In genomic region chr16:50380682-50381350, GRCm38 (mm10) we compare ENCODE assay signal across 7 mouse cellular contexts. TPM values are rescaled to one million over a fixed set of nuclear protein-coding genes. Genes with fewer than 3 reads are reported as not detected.
A peak's percentile ranks its signal among the peaks of the same experiment; 100 is the strongest.
DNase-seq lines count a peak whose midpoint lies in the region; ATAC-seq lines count a peak whose summit lies in the region.

No protein-coding gene starts in this region.

- peak overlapping the region; percentile 55 for H3K4me2 ChIP-seq in heart, embryonic 11.5 days
- H3K4me2 ChIP-seq in kidney, embryonic 14.5 days (replicated peaks; ENCODE audit: low read depth, low read length), result peak overlapping the region; percentile 30
- H3K4me2 ChIP-seq in limb, embryonic 13.5 days (replicated peaks), result peak overlapping the region; percentile 48
- H3K4me2 ChIP-seq in midbrain, embryonic 14.5 days (ENCODE audit: low read length), result peak overlapping the region; percentile 48

- H3K27me3 ChIP-seq in heart, embryonic 11.5 days (ENCODE audit: control insufficient read depth, insufficient read depth, low read length), result no peaks in the 10 kb centered on the region
- no peaks in the 10 kb centered on the region for H3K27me3 ChIP-seq in kidney, embryonic 14.5 days (ENCODE audit: control insufficient read depth, insufficient read depth, low read length)
- no peaks in the 10 kb centered on the region for H3K27me3 ChIP-seq in limb, embryonic 13.5 days
- no peaks in the 10 kb centered on the region for H3K27me3 ChIP-seq in midbrain, embryonic 14.5 days (ENCODE audit: control insufficient read depth, insufficient read depth, low read length)

- 34% methylated on average over 10 of the region's 10 CpGs for WGBS in heart, embryonic 11.5 days (ENCODE audit: insufficient replicate concordance)
- WGBS in kidney, embryonic 14.5 days, result 24% methylated on average over 10 of the region's 10 CpGs
- WGBS in limb, embryonic 13.5 days, result 31% methylated on average over 10 of the region's 10 CpGs
- 20% methylated on average over 10 of the region's 10 CpGs for WGBS in midbrain, embryonic 14.5 days

- H3K36me3 ChIP-seq in heart, embryonic 11.5 days (ENCODE audit: control insufficient read depth, insufficient read depth, low read length), result no peaks in the 10 kb centered on the region
- no peaks in the 10 kb centered on the region for H3K36me3 ChIP-seq in kidney, embryonic 14.5 days (ENCODE audit: control insufficient read depth, insufficient read depth, low read length)
- H3K36me3 ChIP-seq in limb, embryonic 13.5 days, result no peaks in the 10 kb centered on the region
- H3K36me3 ChIP-seq in midbrain, embryonic 14.5 days (ENCODE audit: control insufficient read depth, insufficient read depth, low read length), result no peaks in the 10 kb centered on the region

- DNase-seq in adrenal gland, postnatal 36 days, result peak; percentile 73 to 82
- DNase-seq in embryo, embryonic 9.5 days (ENCODE audit: extremely low spot score), result peak; percentile 63
- DNase-seq in midbrain, embryonic 14.5 days, result peak; percentile 85
- DNase-seq in spleen, postnatal 14 days (ENCODE audit: low spot score in 2 of 2), result peak; percentile 16 to 44

- no peak overlapping the region for H3K27ac ChIP-seq in heart, embryonic 11.5 days (ENCODE audit: low read depth, low read length)
- H3K27ac ChIP-seq in kidney, embryonic 14.5 days (ENCODE audit: low read depth, low read length), result no peak overlapping the region
- H3K27ac ChIP-seq in limb, embryonic 13.5 days, result no peak overlapping the region
- no peak overlapping the region for H3K27ac ChIP-seq in midbrain, embryonic 14.5 days (replicated peaks; ENCODE audit: low read depth, low read length)

- peaks cover 14% of the 10 kb centered on the region; the same call in 1 of the 2 replicates for H3K4me1 ChIP-seq in heart, embryonic 11.5 days (ENCODE audit: control insufficient read depth, insufficient read depth, low read length)
- H3K4me1 ChIP-seq in kidney, embryonic 14.5 days (ENCODE audit: control insufficient read depth, insufficient read depth, low read length), result peaks cover 10% of the 10 kb centered on the region; the same call in 1 of the 2 replicates
- peaks cover 12% of the 10 kb centered on the region for H3K4me1 ChIP-seq in limb, embryonic 13.5 days
- H3K4me1 ChIP-seq in midbrain, embryonic 14.5 days (ENCODE audit: control insufficient read depth, insufficient read depth, low read length), result peaks cover 8% of the 10 kb centered on the region

- no peak for ATAC-seq in heart, embryonic 11.5 days (replicated peaks; ENCODE audit: insufficient number of reproducible peaks, low FRiP score, low TSS enrichment)
- ATAC-seq in kidney, embryonic 14.5 days (ENCODE audit: low FRiP score, low TSS enrichment), result peak; percentile 86
- ATAC-seq in limb, embryonic 13.5 days (ENCODE audit: low FRiP score, low read depth), result peak; percentile 36; the same call in 1 of the 2 replicates
- peak; percentile 86 for ATAC-seq in midbrain, embryonic 14.5 days (ENCODE audit: low FRiP score, low TSS enrichment)

- H3K4me3 ChIP-seq in heart, embryonic 11.5 days (ENCODE audit: low read depth, low read length), result no peak overlapping the region
- no peak overlapping the region for H3K4me3 ChIP-seq in kidney, embryonic 14.5 days (ENCODE audit: low read length)
- H3K4me3 ChIP-seq in limb, embryonic 13.5 days, result no peak overlapping the region
- H3K4me3 ChIP-seq in midbrain, embryonic 14.5 days (replicated peaks; ENCODE audit: low read depth, low read length), result peak overlapping the region; percentile 22

- no peak overlapping the region for H3K9ac ChIP-seq in heart, embryonic 11.5 days (ENCODE audit: low read depth, low read length)
- no peak overlapping the region for H3K9ac ChIP-seq in kidney, embryonic 14.5 days (ENCODE audit: low read depth, low read length)
- H3K9ac ChIP-seq in limb, embryonic 13.5 days, result no peak overlapping the region
- peak overlapping the region; percentile 34; the same call in 1 of the 2 replicates for H3K9ac ChIP-seq in midbrain, embryonic 14.5 days (replicated peaks; ENCODE audit: low read length)

- no peaks in the 10 kb centered on the region for H3K9me3 ChIP-seq in heart, embryonic 11.5 days (replicated peaks; ENCODE audit: control insufficient read depth, low read length)
- no peaks in the 10 kb centered on the region for H3K9me3 ChIP-seq in kidney, embryonic 14.5 days (ENCODE audit: control insufficient read depth, low read length)
- no peaks in the 10 kb centered on the region for H3K9me3 ChIP-seq in limb, embryonic 13.5 days
- H3K9me3 ChIP-seq in midbrain, embryonic 14.5 days (ENCODE audit: control insufficient read depth, low read length), result no peaks in the 10 kb centered on the region

RNA-seq across cellular contexts. Expression of gene Bbx, which starts 51.4 kb away (rescaled TPM):
- total RNA-seq in adrenal gland, postnatal 36 days (2021), result 10 to 100 TPM; 32.2 to 42.8 TPM
- 32.6 and 40.2 TPM in 2 replicates for polyA plus RNA-seq in heart, embryonic 11.5 days (2014; fragmentation: Nextera tagmentation; extraction: Ambion mirVana)
- polyA plus RNA-seq in kidney, embryonic 14.5 days (2014; fragmentation: Nextera tagmentation; extraction: Ambion mirVana), result 52.4 and 64.9 TPM in 2 replicates
- 52.9 and 54.4 TPM in 2 replicates for polyA plus RNA-seq in limb, embryonic 13.5 days (2015; fragmentation: Nextera tagmentation; extraction: Ambion mirVana)
- 11.1 and 16.0 TPM in 2 replicates for polyA plus RNA-seq in midbrain, embryonic 14.5 days (2014; fragmentation: Nextera tagmentation; extraction: Ambion mirVana)

Comparison
In these comparisons a context has a peak if more than half of its experiments do, and no peak if none do; other contexts are left out.
1. DNase-seq: peak in every context shown above with its lines; median percentile 85 in midbrain, embryonic 14.5 days; 78 in adrenal gland, postnatal 36 days; 63 in embryo, embryonic 9.5 days; 30 in spleen, postnatal 14 days.